Mouse (Mus musculus): Measurements from ENCODE around the gene Nktr.

- TF ChIP-seq CTCF (IDR thresholded peaks at IDR 0.05; ENCODE audit: low read depth) (no peak), EP300 (IDR thresholded peaks at IDR 0.05; ENCODE audit: low read depth) (no peak)
Observed at GRCm38 (mm10) chr9:121772412-121772811, 53.4 kb downstream of the Nktr start.

Measured in heart, postnatal 0 days (tissue).